Mouse (Mus musculus) hindbrain, embryonic 12.5 days (tissue): ENCODE data around the gene Aldh3b2. TPM values are rescaled to one million over a fixed set of nuclear protein-coding genes. Genes with fewer than 3 reads are reported as not detected.

Experiments used
- ATAC-seq: fragments of 200-750 bp; cut with Nextera tagmentation; 2 replicates; pipeline ENCODE4 v1.8.0; 2017; ENCODE audit warnings: moderate TSS enrichment; ENCODE audit not compliant: low FRiP score
- H3K27ac ChIP-seq: fragments of 300-500 bp; sonication (generic); 2 replicates; pipeline ENCODE4 v1.5.1; 2016; ENCODE audit warnings: mild to moderate bottlenecking
- H3K27me3 ChIP-seq: fragments of 300-500 bp; sonication (generic); 2 replicates; pipeline ENCODE4 v1.6.1; 2016; ENCODE audit warnings: mild to moderate bottlenecking
- H3K36me3 ChIP-seq: fragments of 300-500 bp; sonication (generic); 2 replicates; pipeline ENCODE4 v1.6.1; 2016; ENCODE audit warnings: mild to moderate bottlenecking
- H3K4me1 ChIP-seq: fragments of 300-500 bp; sonication (generic); 2 replicates; pipeline ENCODE4 v1.6.1; 2016
- H3K4me2 ChIP-seq: fragments of 300-500 bp; sonication (generic); replicated peaks from 2 replicates; pipeline ENCODE4 v1.6.1; 2016; ENCODE audit warnings: mild to moderate bottlenecking
- H3K4me3 ChIP-seq: fragments of 300-500 bp; sonication (generic); 2 replicates; pipeline ENCODE4 v1.5.1; 2016; ENCODE audit warnings: mild to moderate bottlenecking
- H3K9ac ChIP-seq: fragments of 300-500 bp; sonication (generic); 2 replicates; pipeline ENCODE4 v1.6.1; 2016; ENCODE audit warnings: mild to moderate bottlenecking, moderate library complexity
- H3K9me3 ChIP-seq: fragments of 300-500 bp; sonication (generic); replicated peaks from 2 replicates; pipeline ENCODE4 v1.6.1; 2016; ENCODE audit warnings: mild to moderate bottlenecking
- polyA plus RNA-seq: library from polyadenylated mRNA; unstranded; fragments of >200 nt; fragmentation: Nextera tagmentation; extraction: Ambion mirVana; gene quantifications from 2 replicates; pipeline ENCODE4 v1.2.1, GENCODE M21; 2016

Gene Aldh3b2
- polyA plus RNA-seq, 1 experiment from 2014 or later, result 1.2 TPM

DNA sequence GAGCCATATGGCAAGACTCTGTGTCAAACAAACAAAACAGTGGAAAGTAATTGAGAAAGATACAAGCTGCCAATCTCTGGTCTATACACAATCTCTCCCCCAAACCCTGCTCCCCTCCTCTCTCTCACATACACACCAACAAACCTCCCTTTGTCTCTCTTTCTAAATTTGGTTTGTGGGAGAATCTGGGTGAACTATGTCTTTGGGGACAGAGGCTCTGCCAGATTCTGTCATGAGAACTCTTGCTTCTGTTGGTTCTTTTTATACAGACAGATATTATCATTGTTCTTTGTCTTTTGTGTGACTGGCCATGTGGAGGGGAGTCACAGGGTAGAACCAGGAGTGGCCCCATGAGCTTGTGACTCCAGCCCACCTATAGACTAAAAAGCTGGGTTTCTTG, 55.4 kb downstream of the Aldh3b2 start:
- no peak overlapping the region for H3K9ac ChIP-seq
- peaks cover 4% of the 10 kb centered on the region; the same call in 1 of the 2 replicates for H3K9me3 ChIP-seq
- H3K27ac ChIP-seq, result no peak overlapping the region
- no peak for ATAC-seq
- no peaks in the 10 kb centered on the region for H3K4me1 ChIP-seq
- no peak overlapping the region for H3K4me3 ChIP-seq
- H3K36me3 ChIP-seq, result no peaks in the 10 kb centered on the region
- H3K27me3 ChIP-seq, result no peaks in the 10 kb centered on the region
- H3K4me2 ChIP-seq, result no peak overlapping the region

Other genes with a start within 250 kb of the Aldh3b2 start
- gene Kmt5b, start 204.9 kb upstream of the Aldh3b2 start, polyA plus RNA-seq, result 59.3 and 70.8 TPM in 2 replicates
- 63.2 and 66.8 TPM in 2 replicates for gene Chka, start 120.6 kb upstream of the Aldh3b2 start, polyA plus RNA-seq
- 24.9 and 29.9 TPM in 2 replicates for gene Tcirg1, start 65.2 kb upstream of the Aldh3b2 start, polyA plus RNA-seq
- gene Ndufs8, start 59.6 kb upstream of the Aldh3b2 start, polyA plus RNA-seq, result 180 and 207 TPM in 2 replicates
- 1.0 and 1.2 TPM in 2 replicates for gene Aldh3b1, start 42.5 kb upstream of the Aldh3b2 start, polyA plus RNA-seq
- gene Unc93b1, start 37.1 kb upstream of the Aldh3b2 start, polyA plus RNA-seq, result 8.1 and 8.5 TPM in 2 replicates
- not detected in 2 replicates for gene Aldh3b3, start 13.7 kb upstream of the Aldh3b2 start, polyA plus RNA-seq
- gene Acy3, start 14.2 kb downstream of the Aldh3b2 start, polyA plus RNA-seq, result 2.4 and 2.6 TPM in 2 replicates
- 0.35 and 0.47 TPM in 2 replicates for gene Tbx10, start 20.4 kb downstream of the Aldh3b2 start, polyA plus RNA-seq
- gene Nudt8, start 28.3 kb downstream of the Aldh3b2 start, polyA plus RNA-seq, result 18.7 and 18.9 TPM in 2 replicates
- 3.2 and 4.2 TPM in 2 replicates for gene Gm49405, start 28.3 kb downstream of the Aldh3b2 start, polyA plus RNA-seq
- gene Doc2g, start 31.0 kb downstream of the Aldh3b2 start, polyA plus RNA-seq, result 4.4 and 5.8 TPM in 2 replicates
- 187 and 188 TPM in 2 replicates for gene Ndufv1, start 40.5 kb downstream of the Aldh3b2 start, polyA plus RNA-seq
- gene Gstp1, start 65.7 kb downstream of the Aldh3b2 start, polyA plus RNA-seq, result 357 and 360 TPM in 2 replicates
- 1.5 and 8.3 TPM in 2 replicates for gene Gstp2, start 73.7 kb downstream of the Aldh3b2 start, polyA plus RNA-seq
- gene Gstp3, start 87.2 kb downstream of the Aldh3b2 start, polyA plus RNA-seq, result not detected in 2 replicates
- not detected in 2 replicates for gene Cabp2, start 109.2 kb downstream of the Aldh3b2 start, polyA plus RNA-seq
- 65.6 and 76.9 TPM in 2 replicates for gene Cdk2ap2, start 124.9 kb downstream of the Aldh3b2 start, polyA plus RNA-seq
- 19.6 and 24.4 TPM in 2 replicates for gene Pitpnm1, start 127.7 kb downstream of the Aldh3b2 start, polyA plus RNA-seq
- gene Aip, start 153.5 kb downstream of the Aldh3b2 start, polyA plus RNA-seq, result 68.8 and 71.3 TPM in 2 replicates
- gene Gpr152, start 167.5 kb downstream of the Aldh3b2 start, polyA plus RNA-seq, result 0.05 TPM in 1 of 2 replicates, not detected in the other
- gene Cabp4, start 171.7 kb downstream of the Aldh3b2 start, polyA plus RNA-seq, result 0.16 and 0.39 TPM in 2 replicates
- 128 and 131 TPM in 2 replicates for gene Coro1b, start 176.3 kb downstream of the Aldh3b2 start, polyA plus RNA-seq
- 1.0 and 1.2 TPM in 2 replicates for gene Ptprcap, start 181.3 kb downstream of the Aldh3b2 start, polyA plus RNA-seq
- gene Rps6kb2, start 191.0 kb downstream of the Aldh3b2 start, polyA plus RNA-seq, result 64.8 and 68.2 TPM in 2 replicates
- 4.7 and 5.0 TPM in 2 replicates for gene Carns1, start 203.2 kb downstream of the Aldh3b2 start, polyA plus RNA-seq
- gene Tbc1d10c, start 219.0 kb downstream of the Aldh3b2 start, polyA plus RNA-seq, result 0.58 and 1.0 TPM in 2 replicates
- gene Ppp1ca, start 219.7 kb downstream of the Aldh3b2 start, polyA plus RNA-seq, result 662 and 684 TPM in 2 replicates
- 30.5 and 31.2 TPM in 2 replicates for gene Rad9a, start 229.3 kb downstream of the Aldh3b2 start, polyA plus RNA-seq
- 2.1 and 2.8 TPM in 2 replicates for gene Clcf1, start 241.9 kb downstream of the Aldh3b2 start, polyA plus RNA-seq
- gene AC109138.7, start 242.0 kb downstream of the Aldh3b2 start, polyA plus RNA-seq, result not detected in 2 replicates